Mouse (Mus musculus) hindbrain, postnatal 0 days (tissue): ENCODE data around the gene Shb. TPM values are rescaled to one million over a fixed set of nuclear protein-coding genes. Genes with fewer than 3 reads are reported as not detected.

Experiments used
- ATAC-seq: fragments of 200-750 bp; cut with Nextera tagmentation; 2 replicates; pipeline ENCODE4 v1.8.0; 2017; ENCODE audit warnings: mild to moderate bottlenecking, moderate TSS enrichment, moderate library complexity
- DNase-seq: peaks from one replicate; pipeline ENCODE4 v3.0.0-alpha.2; 2015; ENCODE audit warnings: low spot score
- H3K27ac ChIP-seq: fragments of 300-500 bp; sonication (generic); 2 replicates; pipeline ENCODE4 v1.5.1; 2014; ENCODE audit warnings: mild to moderate bottlenecking
- H3K27me3 ChIP-seq: fragments of 300-500 bp; sonication (generic); 2 replicates; pipeline ENCODE4 v1.6.1; 2014; ENCODE audit warnings: low read length, mixed read lengths; ENCODE audit not compliant: insufficient read depth
- H3K36me3 ChIP-seq: fragments of 300-500 bp; sonication (generic); 2 replicates; pipeline ENCODE4 v1.6.1; 2014; ENCODE audit warnings: low read length, mixed read lengths; ENCODE audit not compliant: insufficient read depth
- H3K4me1 ChIP-seq: fragments of 300-500 bp; sonication (generic); 2 replicates; pipeline ENCODE4 v1.6.1; 2014; ENCODE audit warnings: antibody characterized with exemption, low read length, mixed read lengths; ENCODE audit not compliant: insufficient read depth
- H3K4me2 ChIP-seq: fragments of 300-500 bp; sonication (generic); 2 replicates; pipeline ENCODE4 v1.6.1; 2014; ENCODE audit warnings: low read depth, mild to moderate bottlenecking, low read length, moderate library complexity, mixed read lengths
- H3K4me3 ChIP-seq: fragments of 300-500 bp; sonication (generic); 2 replicates; pipeline ENCODE4 v1.5.1; 2014; ENCODE audit warnings: low read length
- H3K9ac ChIP-seq: fragments of 300-500 bp; sonication (generic); replicated peaks from 2 replicates; pipeline ENCODE4 v1.6.1; 2014; ENCODE audit warnings: mild to moderate bottlenecking, low read length, moderate library complexity, mixed read lengths
- H3K9me3 ChIP-seq: fragments of 300-500 bp; sonication (generic); 2 replicates; pipeline ENCODE4 v1.6.1; 2016; ENCODE audit warnings: low read length, mixed read lengths
- CTCF ChIP-seq: IDR thresholded peaks from 2 replicates; pipeline ENCODE4 v1.5.1; 2016; ENCODE audit warnings: antibody characterized with exemption, control low read depth, low read depth
- WGBS: fragments of 180-500 bp; shearing (Covaris S2); extraction: QIAGEN DNeasy Blood & Tissue Kit; methylation state at CpG from one replicate; pipeline ENCODE4 v1.1.7; 2014; 5-methylcytosine and 5-hydroxymethylcytosine counted together
- polyA plus RNA-seq: library from polyadenylated mRNA; unstranded; fragments of >200 nt; fragmentation: Nextera tagmentation; extraction: Ambion mirVana; gene quantifications from 2 replicates; pipeline ENCODE4 v1.2.1, GENCODE M21; 2015
- total RNA-seq: library from RNA; depleted of rRNA; stranded (reverse); fragments of >200 nt; gene quantifications from 2 replicates; pipeline ENCODE4 v1.2.3, GENCODE M21; 2014

The Shb gene
- total and polyA plus RNA-seq, 2 experiments from 2014 or later, result 6.1 to 33.6 TPM

DNA sequence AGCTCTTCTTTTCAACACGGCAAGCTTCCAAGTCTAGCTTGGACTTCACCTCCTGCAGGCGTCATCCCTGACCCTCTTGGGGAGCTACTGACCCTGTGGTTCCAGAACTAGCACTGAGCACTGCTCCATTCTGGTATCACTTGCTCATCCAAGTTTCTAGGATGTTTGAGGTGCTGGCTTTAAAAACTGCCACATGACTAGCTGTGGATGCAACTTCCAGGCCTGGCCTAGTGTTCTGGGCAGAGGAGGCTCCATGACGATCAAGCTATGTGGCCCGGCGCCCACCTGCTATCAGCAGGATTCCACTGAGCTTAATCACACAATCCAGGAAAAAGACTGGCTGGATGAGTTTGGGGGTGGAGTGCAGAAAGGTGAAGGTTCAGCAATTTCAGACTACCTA, 57.4 kb downstream of the Shb start:
- Histone ChIP-seq H3K9me3 (no peaks in the 10 kb centered on the region), H3K9ac (no peak overlapping the region), H3K36me3 (no peaks in the 10 kb centered on the region), H3K27me3 (no peaks in the 10 kb centered on the region), H3K4me3 (no peak overlapping the region), H3K4me2 (no peak overlapping the region), H3K27ac (no peak overlapping the region), H3K4me1 (peaks cover 38% of the 10 kb centered on the region)
- WGBS, result 78% methylated on average over 5 of the region's 5 CpGs
- ATAC-seq (no peak), DNase-seq (no peak)
- no peak for TF ChIP-seq CTCF

DNA sequence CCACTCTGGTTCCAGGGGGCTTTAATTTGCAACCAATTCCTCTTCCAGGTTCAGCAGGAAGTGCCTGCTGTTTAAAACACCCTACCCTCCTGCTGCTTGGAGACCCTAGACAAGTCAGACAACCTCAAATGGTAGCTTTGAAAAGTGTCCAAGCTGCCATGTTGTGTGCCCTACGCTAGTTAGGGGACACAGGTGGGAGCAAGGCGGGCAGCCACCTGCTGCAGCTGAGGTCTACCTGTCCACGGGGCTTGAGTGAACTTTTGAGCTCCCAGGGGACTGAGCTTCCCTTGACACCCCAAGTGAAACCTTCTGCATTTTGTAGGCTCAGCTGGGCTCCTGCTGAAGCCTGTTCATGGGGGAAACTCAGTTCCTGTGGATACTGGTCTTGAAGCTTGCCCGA, 58.1 kb downstream of the Shb start:
- no peak overlapping the region for H3K27ac ChIP-seq
- no peak for TF ChIP-seq CTCF
- 84% methylated on average over 4 of the region's 4 CpGs for WGBS

DNA sequence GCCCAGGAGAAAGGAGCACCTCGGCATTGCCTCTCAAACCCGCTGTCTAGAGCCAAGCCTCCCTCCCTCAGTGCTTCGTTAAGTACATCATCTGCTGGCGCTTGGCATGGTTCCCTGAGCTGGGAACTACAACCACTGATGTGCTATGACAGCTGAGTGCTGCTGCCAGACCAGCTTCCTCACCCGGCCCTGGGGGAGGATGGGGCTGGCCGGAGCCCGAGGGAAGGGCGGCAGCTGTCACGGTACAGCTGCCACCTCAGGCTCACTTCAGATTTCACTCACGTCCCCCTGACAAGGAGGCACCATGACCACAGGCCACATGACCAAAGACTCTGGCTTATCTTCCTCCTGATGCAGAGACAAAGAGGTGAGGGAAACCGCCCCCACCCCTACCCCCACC, 59.1 kb downstream of the Shb start:
- Histone ChIP-seq H3K9me3 (no peaks in the 10 kb centered on the region), H3K36me3 (no peaks in the 10 kb centered on the region), H3K4me1 (peaks cover 31% of the 10 kb centered on the region), H3K27ac (no peak overlapping the region), H3K9ac (no peak overlapping the region), H3K4me3 (no peak overlapping the region), H3K4me2 (no peak overlapping the region), H3K27me3 (no peaks in the 10 kb centered on the region)
- TF ChIP-seq CTCF, result no peak
- ATAC-seq, result peak; percentile 84
- peak; percentile 90 for DNase-seq
- WGBS, result 14% methylated on average over 11 of the region's 11 CpGs

More for the DNA sequence above, 58.1 kb downstream of the Shb start:
- peaks cover 38% of the 10 kb centered on the region for H3K4me1 ChIP-seq
- no peak overlapping the region for H3K4me2 ChIP-seq
- no peak overlapping the region for H3K9ac ChIP-seq
- no peaks in the 10 kb centered on the region for H3K9me3 ChIP-seq
- ATAC-seq, result no peak
- no peak for DNase-seq
- H3K36me3 ChIP-seq, result no peaks in the 10 kb centered on the region
- no peak overlapping the region for H3K4me3 ChIP-seq
- H3K27me3 ChIP-seq, result no peaks in the 10 kb centered on the region

GRCm38 (mm10) chr4:45472706-45473105, 59.6 kb downstream of the Shb start:
- peak overlapping the region; percentile 32 for H3K27ac ChIP-seq
- TF ChIP-seq CTCF, result no peak
- H3K27me3 ChIP-seq, result no peaks in the 10 kb centered on the region
- H3K9ac ChIP-seq, result no peak overlapping the region
- ATAC-seq (no peak; the same call in 1 of the 2 replicates), DNase-seq (peak; percentile 34)
- no peaks in the 10 kb centered on the region for H3K36me3 ChIP-seq
- H3K9me3 ChIP-seq, result no peaks in the 10 kb centered on the region
- H3K4me3 ChIP-seq, result no peak overlapping the region
- no peak overlapping the region for H3K4me2 ChIP-seq
- peaks cover 27% of the 10 kb centered on the region for H3K4me1 ChIP-seq
- WGBS, result 38% methylated on average over 6 of the region's 6 CpGs

DNA sequence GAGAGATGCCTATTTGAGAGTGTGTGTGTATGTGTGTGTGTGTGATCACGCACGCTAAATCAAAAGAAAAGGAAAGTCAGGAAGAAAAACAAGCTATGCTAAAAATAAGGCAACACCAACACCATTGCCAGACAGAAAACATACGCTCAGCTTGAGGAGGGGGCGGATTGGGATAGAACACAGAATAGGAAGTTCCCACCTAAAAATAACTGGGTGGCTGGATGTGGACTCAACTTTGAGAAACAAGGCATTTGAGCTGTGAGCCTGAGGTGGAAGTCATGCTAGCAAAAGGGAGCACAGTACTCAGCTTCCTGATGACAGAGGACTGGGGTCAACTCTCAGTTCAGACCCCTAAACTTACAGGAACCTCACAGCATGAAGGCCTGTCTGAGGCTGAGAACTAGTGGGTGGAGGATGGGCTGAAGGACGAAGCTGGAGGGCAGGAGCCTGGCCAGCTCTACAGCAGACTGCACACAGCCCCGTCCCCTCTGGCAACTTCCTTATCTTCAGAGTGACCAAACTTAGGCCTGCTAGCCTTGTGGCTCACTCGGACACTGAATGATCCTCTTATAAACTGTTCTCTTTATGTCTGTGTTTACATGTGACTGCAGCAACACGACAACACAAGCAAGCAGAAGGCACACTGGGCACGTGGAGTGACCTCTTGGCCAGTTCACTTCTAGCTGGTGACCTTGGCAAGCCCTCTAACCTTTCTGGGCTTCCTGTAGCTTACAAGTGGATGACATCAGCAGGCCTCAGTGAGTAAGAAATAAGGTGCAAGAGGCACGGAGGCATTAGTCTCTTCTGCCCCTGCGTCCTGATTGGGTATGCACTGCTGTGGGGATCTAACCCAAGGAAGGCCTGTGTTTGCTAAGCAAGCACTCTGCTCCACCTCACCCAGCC, 60.4 kb downstream of the Shb start:
- TF ChIP-seq CTCF, result no peak
- ATAC-seq (no peak), DNase-seq (no peak)
- 62% methylated on average over 11 of the region's 11 CpGs for WGBS
- H3K4me1 ChIP-seq, result peaks cover 29% of the 10 kb centered on the region
- no peaks in the 10 kb centered on the region for H3K27me3 ChIP-seq
- no peak overlapping the region for H3K4me2 ChIP-seq
- H3K9me3 ChIP-seq, result no peaks in the 10 kb centered on the region
- no peak overlapping the region for H3K4me3 ChIP-seq
- H3K9ac ChIP-seq, result no peak overlapping the region
- H3K36me3 ChIP-seq, result no peaks in the 10 kb centered on the region
- peak overlapping the region; percentile 32; the same call in 1 of the 2 replicates for H3K27ac ChIP-seq

- Histone ChIP-seq H3K9ac (no peak overlapping the region), H3K4me1 (peaks cover 34% of the 10 kb centered on the region), H3K27me3 (no peaks in the 10 kb centered on the region), H3K9me3 (no peaks in the 10 kb centered on the region), H3K4me3 (no peak overlapping the region), H3K27ac (no peak overlapping the region), H3K4me2 (no peak overlapping the region), H3K36me3 (no peaks in the 10 kb centered on the region)
- 67% methylated on average over 6 of the region's 6 CpGs for WGBS
- no peak for TF ChIP-seq CTCF
- DNase-seq (no peak), ATAC-seq (no peak)
Observed at GRCm38 (mm10) chr4:45469057-45469456, 63.2 kb downstream of the Shb start.

DNA sequence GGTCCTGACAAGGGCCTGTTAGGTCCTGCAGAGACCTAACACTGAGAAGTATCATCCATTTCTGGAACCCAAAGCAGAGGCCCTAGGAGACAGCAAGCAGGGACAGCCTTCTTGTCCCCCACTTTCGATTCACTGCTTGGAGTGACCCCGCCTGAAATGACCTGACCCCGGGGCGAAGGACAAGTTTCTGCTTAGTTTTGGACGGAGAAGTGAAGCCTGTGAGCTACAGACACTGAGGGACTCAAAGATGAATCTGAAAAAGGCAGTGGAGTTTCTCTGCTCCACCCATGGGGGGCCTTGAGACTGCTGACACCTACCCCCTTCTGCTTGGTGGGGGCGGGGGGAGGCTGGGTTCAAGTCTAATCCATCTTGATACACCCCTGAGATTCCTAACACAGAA, 63.8 kb downstream of the Shb start:
- no peak overlapping the region for H3K4me2 ChIP-seq
- H3K27me3 ChIP-seq, result no peaks in the 10 kb centered on the region
- no peak overlapping the region for H3K9ac ChIP-seq
- no peaks in the 10 kb centered on the region for H3K36me3 ChIP-seq
- 87% methylated on average over 6 of the region's 6 CpGs for WGBS
- ATAC-seq, result no peak
- H3K9me3 ChIP-seq, result no peaks in the 10 kb centered on the region
- H3K27ac ChIP-seq, result no peak overlapping the region
- DNase-seq, result no peak
- no peak for TF ChIP-seq CTCF
- H3K4me1 ChIP-seq, result peaks cover 28% of the 10 kb centered on the region
- H3K4me3 ChIP-seq, result no peak overlapping the region
